Mouse (Mus musculus) frontal cortex, postnatal 36 days (tissue): ENCODE measurements around the gene Faim2.
A peak's percentile ranks its signal among the peaks of the same experiment; 100 is the strongest.

Experiments used
- DNase-seq, 2 experiments: peaks; one replicate each; pipeline ENCODE4 v3.0.0; 2022; ENCODE audit warnings: low spot score in 2 of 2

Faim2 gene

GRCm38 (mm10) chr15:99527629-99528353, at the start of gene Faim2:
TSS of gene Faim2 (minus strand) at chr15:99528165.
- peak; percentile 79 to 81 for DNase-seq

GRCm38 (mm10) chr15:99569123-99569522, 41.2 kb upstream of the Faim2 start:
- DNase-seq, result peak; percentile 23 to 37

GRCm38 (mm10) chr15:99568682-99569081, 40.7 kb upstream of the Faim2 start:
- DNase-seq, result no peak

DNA sequence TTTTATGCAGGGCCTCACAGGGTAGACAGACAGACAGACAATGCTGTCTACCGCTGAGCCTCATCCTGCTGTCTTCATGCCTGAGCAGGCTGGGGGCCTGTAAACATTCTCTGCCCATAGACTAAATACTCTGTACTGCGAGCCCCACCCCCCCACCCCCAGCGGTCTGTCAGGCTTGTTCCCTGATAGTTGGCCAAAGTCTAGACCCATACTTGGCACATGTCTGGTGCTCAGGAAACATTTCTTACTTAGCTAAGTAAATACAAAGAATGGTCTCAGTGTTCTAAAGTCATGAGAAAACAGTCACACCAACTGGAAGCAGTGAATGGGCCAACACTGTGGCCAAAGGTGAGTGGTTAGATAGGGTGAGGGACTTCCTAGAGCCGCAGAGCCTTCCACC, 39.4 kb upstream of the Faim2 start:
- DNase-seq, result no peak

DNA sequence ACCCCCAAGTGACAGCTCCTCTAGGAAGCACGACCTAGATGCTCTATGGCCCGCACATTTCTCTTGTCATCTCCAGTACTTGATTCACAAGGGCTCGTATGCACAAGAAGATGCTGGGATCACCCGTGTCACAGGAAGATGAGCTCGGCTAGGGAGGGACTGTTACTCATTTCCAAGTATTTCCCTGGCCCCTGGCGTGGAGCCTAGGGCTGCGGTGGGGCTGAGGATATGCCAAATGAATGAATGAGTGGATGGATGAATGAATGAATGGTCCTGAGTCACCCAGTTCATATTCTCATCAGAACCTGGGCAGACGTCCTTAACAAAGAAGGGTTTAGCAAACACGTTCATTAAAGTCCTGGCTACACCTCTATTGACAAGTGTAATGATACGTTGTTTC, 32.3 kb upstream of the Faim2 start:
- DNase-seq, result no peak

- no peak for DNase-seq
Measured at GRCm38 (mm10) chr15:99558947-99559346, 31.0 kb upstream of the Faim2 start.

GRCm38 (mm10) chr15:99553767-99554166, 25.8 kb upstream of the Faim2 start:
- no peak for DNase-seq

GRCm38 (mm10) chr15:99549901-99550300, 21.9 kb upstream of the Faim2 start:
- no peak for DNase-seq

DNA sequence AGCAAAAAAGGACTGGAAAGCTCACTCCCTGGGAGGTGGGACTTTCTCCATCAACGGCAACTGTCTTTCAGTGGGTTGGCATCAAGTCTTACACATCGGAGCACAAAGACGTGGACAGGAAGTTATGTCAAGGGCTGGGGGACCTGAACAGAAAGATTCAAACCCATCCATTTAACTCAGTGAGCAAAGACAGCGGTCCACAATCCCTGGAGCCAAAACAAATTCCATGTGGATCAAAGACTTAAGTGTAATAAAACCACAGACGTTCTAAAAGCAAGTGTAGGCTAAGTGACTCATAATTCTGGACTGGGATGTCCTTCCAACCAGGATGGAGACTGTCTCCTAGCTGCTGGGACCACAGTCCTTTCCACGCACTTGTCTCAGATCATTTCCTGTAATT, 19.8 kb upstream of the Faim2 start:
- no peak for DNase-seq

GRCm38 (mm10) chr15:99546596-99546995, 18.6 kb upstream of the Faim2 start:
- DNase-seq, result no peak

GRCm38 (mm10) chr15:99544047-99544446, 16.1 kb upstream of the Faim2 start:
- DNase-seq, result no peak

DNA sequence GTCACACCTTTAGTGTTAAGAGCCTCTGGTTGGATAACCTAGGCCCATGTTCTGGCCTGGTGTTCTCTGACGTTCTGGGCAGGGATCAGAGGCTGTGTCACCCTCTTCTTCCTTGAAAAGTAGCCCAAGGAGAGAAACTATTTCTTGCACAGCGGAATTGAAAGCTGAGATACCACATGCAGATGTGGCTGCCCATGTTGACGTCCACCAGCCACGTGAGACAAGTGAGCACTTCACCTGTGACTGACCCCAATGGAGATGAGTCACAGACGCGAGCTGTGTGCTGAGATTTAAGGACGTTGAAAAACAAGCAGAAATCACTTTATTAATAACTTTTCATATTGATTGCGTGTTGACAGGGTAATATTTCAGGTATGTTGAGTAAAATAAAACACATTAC, 11.9 kb upstream of the Faim2 start:
- DNase-seq, result no peak

DNA sequence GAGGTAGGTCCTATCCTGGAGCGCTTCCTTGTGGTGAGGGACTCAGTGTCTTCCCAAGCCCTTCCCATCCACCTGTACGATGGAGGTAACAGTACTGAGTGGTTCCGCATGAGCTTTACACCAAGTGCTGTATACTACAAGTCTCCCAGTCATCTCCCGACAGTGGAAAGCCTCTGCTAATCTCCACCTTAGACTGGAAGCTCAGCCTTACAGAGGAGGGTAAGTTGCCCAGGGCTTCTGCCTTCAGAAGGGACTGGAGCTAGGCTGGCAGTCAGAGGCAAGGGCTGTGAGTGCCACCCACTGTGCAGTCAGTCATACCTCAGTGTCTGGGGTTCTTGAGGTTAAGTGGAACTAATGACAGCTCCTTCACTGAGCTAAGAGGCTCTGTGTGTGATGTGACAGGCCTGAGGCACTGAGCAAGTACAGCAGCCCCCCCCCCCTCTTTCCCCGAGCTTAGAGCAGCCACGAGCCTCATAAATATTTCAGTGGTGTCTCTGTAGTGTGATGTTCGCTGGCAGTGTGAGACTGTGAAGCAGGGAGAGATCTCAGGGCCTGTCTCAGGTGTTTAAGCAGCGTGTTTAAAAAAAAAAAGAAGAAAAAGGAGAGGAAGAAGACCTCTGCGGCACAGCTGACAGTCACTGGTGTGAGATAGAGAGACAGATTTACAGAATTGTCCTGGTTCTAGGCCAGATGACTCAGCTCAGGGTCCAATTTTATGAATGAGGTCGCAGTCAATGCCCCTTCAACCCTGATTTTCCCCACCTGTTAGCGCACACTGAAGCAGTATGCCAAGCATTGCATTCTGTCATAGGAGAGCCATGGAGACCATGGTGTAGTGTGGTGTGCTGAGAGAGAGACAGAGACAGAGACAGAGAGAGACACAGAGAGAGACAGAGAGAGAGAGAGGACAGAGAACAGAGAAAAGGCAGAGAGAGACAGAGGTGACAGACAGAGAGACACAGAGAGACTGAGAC, 9.2 kb upstream of the Faim2 start:
- no peak for DNase-seq

- no peak for DNase-seq
Measured at GRCm38 (mm10) chr15:99532023-99532422, 4.1 kb upstream of the Faim2 start.

DNA sequence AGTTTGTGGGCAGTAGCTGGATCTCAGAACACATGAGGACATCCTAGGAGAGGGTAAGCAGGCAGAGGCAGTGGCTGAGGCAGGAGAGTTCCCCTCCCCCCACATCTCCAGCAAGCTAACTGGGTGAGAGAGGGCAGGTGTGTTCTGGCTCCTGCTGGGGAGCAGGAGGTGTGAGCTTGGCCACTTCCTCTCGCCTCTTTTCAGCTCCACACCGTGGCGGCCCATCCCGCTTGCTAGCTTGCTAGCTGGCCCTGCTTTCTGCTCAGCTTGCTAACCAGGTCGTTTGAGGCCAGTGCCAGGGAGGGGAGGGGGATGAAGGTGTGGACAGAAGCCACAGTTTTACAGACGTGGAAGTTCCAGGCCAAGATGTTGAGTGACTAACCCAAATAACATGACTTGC, 3.2 kb upstream of the Faim2 start:
- no peak for DNase-seq

DNA sequence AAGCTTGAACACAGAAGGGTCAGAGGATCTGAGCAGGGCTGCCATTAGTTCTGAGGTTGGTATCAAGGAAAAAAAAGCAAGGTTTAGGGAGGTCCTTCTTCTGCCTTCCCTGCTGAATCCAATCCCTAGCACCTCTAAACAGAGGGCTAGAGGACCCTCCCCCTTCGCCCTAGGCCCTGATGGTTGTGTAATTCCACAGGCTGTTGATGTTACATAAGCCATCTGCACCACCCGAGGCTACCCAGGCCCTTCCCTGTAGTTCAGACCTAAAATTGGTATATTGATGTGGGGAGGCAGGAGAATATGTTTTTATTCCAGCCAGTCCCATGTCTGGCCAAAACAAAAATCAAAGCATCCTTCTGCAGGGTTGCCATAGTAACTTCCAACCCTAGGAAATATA, 1.3 kb downstream of the Faim2 start:
- DNase-seq, result peak; percentile 47 to 50

GRCm38 (mm10) chr15:99520306-99520705, 7.7 kb downstream of the Faim2 start:
- no peak for DNase-seq

- DNase-seq, result no peak
Measured at GRCm38 (mm10) chr15:99519626-99520025, 8.3 kb downstream of the Faim2 start.

DNA sequence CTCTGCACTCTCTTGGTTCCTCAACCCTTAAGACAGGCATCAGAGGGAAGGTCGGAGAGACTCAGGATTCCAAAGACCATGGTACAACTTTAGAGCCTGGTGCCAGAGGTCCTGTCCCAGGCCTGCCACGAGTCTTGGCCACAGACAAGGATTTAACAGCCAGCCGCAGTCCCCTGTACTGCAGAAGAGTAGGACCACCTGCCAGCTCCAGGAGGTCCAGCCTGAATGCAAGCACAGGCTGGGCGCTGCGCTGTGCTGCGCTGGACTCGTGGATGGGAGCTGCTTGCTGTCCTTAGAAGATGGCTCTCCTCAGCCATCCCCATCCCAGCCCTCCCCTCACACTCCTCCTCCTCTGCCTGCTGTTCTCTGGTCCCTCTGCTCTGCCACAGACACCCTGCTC, 10.2 kb downstream of the Faim2 start:
- no peak for DNase-seq

GRCm38 (mm10) chr15:99516715-99517114, 11.2 kb downstream of the Faim2 start:
- no peak for DNase-seq

GRCm38 (mm10) chr15:99511797-99512525, 16.0 kb downstream of the Faim2 start:
- no peak for DNase-seq

DNA sequence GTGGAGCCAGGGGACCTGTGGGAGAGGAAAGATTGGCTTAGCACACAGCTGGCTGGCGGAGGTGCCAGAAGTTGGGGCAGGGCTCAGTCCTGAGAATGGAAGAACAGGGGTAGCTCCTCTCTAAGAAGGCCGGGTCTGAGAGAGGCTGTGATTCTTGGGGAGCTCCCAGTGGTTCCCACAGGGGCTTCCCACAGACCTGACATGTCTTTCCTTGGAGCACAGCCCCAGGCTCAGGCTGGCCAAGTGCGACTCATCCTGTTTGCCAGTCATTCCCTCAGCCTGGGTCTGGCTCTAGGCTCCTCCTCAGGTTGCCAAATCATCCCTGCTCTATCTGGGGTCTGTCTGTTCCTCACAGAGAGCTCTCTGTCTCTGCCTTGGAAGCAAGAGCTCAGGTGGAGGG, 17.3 kb downstream of the Faim2 start:
- no peak for DNase-seq
